Mouse (Mus musculus) kidney, adult 2 months (tissue): ENCODE measurements at regions not wholly inside any gene's neighbourhood (a gene's known extent, or its start where the extent isn't known, plus 50 kb on each side); places are given as distances from the start of the nearest gene placed in this dataset.

Experiments used
- CTCF ChIP-seq: fragments of 200-500 bp; conservative IDR thresholded peaks from 2 replicates; pipeline ENCODE4 v1.5.1; 2011; ENCODE audit warnings: low read depth, mild to moderate bottlenecking, control low read depth, low read length, moderate library complexity, mixed read lengths; ENCODE audit not compliant: insufficient read depth, insufficient read length
- POLR2A ChIP-seq: fragments of 200-500 bp; IDR thresholded peaks from one replicate; pipeline ENCODE4 v1.6.1; 2011; ENCODE audit warnings: low read depth, low read length, control low read depth

DNA sequence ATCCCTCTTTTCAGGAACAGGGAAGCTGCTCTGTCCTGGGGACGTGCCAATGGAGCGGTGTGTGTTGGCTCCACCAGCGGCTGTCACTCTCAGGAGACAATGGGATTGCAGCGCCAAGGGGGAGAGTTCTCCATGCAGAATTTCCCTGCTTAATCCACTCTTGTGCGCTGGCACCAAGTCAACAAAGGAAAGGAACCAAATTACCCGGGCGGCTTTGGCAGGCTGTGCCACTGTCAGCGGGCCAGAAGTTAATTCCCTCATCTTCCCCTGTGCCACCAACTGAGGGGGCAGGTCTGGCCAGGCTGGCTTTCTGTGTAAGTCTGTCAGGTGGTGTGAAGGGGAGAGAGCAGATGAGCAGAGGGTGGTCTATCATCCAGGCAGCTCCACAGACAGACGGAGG, 265.0 kb downstream of the Mycn start:
- TF ChIP-seq CTCF (no peak), POLR2A (no peak)
